Mouse (Mus musculus): Measurements from ENCODE around the gene Defb36.
A peak's percentile ranks its signal among the peaks of the same experiment; 100 is the strongest.

Gene Defb36

DNA sequence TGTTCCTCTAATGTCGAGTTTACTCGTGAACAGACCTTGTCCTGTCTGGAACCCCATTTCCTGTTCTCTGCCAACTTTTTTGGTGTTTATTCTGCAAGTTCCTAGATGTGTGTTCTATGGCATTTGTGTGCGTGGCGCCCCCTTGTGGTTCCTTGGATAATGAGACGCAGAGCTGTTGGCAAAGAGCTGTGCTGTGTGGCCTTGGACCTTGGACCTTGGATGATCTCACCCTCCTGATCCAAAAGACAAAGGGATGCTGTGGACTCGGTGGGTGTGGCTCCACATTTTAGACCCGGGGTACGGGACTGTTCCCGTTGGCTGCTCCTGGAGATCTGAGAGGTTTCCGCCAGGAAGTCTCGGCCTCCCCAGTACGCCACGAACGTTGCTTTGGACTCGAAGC is at the start of gene Defb36:
Gene Defb36 (plus strand): TSS at position 271 of the 400 bp plus-strand sequence.
- DNase-seq (ENCODE audit: low spot score): peak; percentile 11

DNA sequence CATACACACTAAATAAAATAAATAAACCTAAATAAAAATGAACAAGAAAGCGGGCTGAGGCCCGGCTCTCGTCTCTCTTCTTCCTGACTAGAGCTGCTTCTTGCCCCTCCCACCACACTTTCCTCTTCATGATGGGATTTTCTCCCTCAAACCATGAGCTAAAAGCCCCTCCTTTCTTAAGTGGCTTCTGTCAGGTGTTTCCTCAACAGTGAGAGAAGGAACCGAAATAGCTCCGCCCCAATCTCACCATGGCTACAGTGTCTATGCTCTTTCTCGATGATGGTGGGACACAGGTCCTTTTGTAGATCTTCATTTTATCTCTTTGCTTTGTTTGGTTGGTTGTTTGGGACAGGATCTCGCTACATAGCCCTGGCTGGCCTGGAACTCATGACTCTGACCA is 47.5 kb upstream of the Defb36 start:
- no peak for DNase-seq (ENCODE audit: low spot score)

DNA sequence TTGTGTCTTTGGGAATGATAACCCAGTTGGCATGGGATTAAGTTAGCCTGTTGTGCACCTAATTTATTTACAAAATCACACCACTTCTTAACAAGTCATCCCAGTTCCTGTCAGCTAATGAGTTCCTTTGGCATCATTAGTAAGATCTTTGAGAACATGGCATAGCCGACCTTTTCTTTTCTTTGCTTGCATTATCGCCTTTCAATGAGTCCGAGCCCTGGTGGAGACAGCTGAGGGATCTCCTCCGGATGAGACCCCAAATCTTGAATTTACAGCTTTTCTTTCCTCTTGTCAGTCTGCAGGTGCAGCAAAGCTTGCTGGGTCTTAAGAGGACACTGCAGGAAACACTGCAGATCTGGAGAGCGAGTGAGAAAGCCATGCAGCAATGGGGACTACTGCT is 35.1 kb upstream of the Defb36 start, which contains the start of gene Gm17416:
Gene Gm17416 (plus strand): TSS at position 301 of the 400 bp plus-strand sequence.
- no peak for DNase-seq (ENCODE audit: low spot score)

DNA sequence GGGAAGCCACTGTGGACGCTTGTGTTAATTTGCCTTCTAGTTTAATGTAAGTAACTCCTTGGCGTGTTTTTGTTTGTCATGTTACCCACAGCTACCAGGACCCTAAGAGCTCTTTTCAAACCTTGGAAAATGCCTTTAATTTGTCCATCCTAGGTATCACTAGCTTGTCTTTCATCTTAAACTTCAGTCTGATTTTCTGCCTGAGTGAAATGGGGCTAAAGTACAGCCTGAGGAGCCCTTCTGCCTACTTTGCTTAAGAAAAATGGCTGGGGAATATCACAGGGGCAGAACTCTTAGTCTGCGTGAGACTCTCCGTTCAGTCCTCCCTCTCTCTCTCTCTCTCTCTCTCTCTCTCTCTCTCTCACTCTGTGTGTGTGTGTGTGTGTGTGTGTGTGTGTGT is 34.2 kb upstream of the Defb36 start:
- no peak for DNase-seq (ENCODE audit: low spot score)

DNA sequence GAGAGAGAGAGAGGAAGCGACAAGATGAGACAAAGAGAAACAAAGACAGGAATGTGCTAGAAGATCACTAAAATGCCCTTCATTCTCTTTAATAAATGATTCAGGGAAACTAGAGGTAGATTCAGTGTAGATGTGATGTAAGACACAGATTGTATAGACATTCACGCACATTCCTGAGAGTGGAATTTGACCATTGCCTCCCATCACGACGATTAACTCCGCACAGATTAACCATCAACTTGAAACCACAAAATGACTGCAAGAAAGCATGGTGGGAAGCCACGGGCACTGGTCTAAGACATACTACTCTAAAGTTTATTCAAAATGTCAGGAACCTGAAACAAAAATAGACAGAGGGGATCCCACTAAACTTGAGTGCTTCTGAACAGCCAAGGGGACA is 33.8 kb upstream of the Defb36 start:
- no peak for DNase-seq (ENCODE audit: low spot score)

DNA sequence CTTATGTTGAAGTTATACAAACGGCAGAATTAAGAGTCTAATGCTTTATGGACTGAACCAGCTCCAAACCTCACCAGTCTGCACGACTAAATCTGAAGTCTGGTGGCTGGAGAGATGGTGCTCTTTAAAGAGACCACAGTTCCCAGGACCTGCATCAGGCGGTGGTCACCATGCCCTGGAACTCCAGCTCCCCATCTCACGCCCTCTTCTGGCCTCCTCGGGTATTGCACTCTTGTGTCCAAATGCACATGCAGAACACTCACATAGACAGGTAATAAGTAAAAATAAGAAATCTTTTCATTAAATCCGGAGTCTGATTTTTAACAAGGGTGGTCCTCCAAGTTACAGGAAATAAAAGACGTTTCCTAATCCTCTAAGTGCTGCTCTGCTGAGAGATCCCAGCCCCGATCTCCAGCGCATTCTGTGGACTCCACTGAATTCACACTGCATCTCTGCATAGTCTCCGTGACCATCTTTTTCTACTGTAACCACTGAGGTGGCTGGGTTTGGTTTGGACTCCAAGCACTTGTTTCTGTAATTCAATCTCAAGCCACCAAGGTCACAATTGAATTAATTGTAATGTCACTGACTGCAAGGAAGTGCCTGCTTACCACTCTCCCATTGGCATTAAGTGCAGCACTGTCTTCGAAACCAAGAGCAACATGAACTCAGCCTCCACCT is 31.9 kb upstream of the Defb36 start, which contains the start of gene Defb21:
Gene Defb21 (plus strand): TSS at position 631 of the 681 bp plus-strand sequence.
- no peak for DNase-seq (ENCODE audit: low spot score)

DNA sequence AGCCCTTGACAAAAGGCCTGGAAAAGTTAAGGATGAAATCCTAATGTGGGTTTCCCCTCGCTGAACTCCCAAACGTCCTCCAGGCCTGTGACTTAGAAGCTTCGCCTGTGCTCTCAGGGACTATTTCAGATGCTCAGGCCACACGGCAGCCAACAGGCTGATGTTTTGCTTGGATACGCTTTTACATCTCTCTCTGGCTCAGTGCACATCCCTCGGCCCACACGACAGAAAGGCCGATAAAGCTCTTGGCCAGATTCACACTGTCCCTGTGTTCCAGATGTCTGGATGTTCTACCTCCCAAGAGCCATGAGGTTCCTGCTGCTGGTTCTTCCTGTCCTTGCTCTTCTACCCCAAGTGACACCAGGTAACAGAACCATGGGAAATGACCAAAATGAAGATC is 30.6 kb upstream of the Defb36 start:
- no peak for DNase-seq (ENCODE audit: low spot score)

DNA sequence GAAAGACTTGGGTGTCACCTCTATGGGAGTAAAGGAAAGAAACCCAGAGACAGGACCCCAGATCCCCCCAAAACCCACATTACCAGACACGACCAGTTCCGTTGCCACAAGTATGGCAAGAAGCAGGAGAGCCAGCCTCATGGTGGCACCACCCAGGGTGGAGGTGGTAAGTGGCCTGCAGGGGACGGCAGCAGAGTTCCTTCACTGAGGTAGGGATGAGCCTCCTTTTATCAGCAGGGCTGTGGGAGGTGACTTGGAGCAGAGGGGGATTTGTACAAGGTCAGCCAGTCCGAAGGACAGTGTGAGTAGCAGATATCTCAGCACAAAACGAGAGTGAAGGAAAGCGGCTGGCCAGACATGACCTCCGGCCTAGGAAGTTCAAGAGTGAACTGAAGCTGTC is 24.0 kb upstream of the Defb36 start, which contains the start of gene Defb19:
Gene Defb19 (minus strand): TSS at position 206 of the 400 bp plus-strand sequence.
- DNase-seq (ENCODE audit: low spot score): no peak

DNA sequence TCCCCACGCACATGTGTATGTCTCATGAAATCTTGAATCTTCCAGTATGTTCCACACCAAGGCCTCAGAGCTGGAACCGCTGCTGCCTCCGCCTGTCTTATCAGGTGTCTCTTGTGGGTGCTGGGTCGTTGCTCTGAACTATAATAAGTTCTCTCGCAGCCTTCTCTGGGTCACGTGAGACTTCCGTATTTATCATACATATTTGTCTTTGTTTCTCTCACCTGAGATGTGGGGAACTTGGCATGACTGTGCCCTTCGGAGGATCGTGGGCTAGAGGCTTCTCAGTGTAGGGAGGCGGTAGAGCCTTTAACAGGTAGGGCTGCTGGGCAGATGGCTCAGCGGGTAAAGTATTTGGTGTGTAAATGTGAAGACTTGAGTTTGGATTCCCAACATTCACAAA is 23.5 kb upstream of the Defb36 start:
- no peak for DNase-seq (ENCODE audit: low spot score)

DNA sequence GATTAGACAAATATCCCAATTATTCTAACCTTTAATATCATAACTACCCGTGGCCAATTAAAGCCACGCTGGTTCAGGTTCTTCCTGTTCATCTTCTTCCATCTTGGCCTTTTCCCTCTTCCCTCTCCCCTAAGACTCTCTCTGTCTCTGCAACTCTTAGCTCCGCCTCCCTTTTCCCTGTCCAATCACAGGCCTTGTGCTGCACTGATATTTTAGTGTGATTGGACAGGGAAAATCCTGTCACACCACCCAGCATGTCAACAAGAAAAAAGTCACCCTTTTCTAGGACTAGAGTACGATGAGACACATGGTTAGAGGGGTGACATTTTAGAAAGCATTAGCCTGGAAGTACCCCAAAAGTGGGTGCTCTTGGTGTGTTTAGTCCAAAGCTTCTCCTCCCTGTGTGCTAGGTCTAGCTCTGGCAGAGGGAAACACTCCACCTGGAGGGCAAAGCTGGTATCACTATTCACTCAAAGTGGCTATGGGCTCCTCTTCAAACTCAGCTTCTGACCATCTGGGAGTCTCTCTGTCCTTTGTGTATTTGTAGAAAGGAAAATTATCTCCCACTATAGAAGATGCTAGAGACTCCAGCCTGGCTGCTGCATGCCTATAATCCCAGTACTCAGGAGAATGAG is 17.1 kb upstream of the Defb36 start:
- DNase-seq (ENCODE audit: low spot score): no peak

DNA sequence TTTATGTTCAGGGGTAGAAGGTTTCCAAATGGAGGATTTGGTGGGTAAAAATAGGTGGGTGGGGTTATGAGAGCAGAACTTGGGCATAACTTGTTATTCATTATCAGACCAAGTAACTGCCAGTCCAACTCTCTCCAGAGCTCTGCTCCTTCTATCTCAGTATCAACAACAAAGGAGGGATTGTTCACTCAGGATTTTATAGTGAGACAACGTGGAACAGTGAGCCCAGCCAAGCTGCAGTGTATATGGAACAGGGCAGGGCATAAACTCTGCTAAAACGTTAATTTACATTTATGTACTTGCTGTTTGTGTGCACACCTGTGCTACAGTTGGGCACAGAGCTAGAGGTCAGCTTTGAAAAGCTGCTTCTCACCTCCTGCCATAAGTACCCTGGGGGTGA is 15.7 kb upstream of the Defb36 start:
- DNase-seq (ENCODE audit: low spot score): no peak

DNA sequence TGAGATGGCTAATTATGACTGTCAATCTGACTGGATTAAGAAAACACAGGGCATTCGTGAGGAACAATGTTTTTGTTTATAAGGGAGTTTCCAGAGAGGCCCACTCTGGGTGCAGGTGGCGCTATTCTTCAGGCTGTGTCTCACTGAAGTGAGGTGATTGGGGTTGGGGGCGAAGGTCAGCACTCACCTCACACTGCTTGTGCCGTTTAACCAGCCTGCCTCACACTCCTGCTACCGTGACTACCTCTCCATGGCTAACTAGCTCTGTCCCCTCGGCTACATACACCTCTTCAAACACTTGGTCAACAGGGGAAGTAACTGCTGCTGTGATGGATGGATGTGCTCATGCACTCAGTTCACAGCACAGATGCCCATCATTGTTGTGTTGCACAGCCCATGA is 15.1 kb upstream of the Defb36 start:
- DNase-seq (ENCODE audit: low spot score): no peak

DNA sequence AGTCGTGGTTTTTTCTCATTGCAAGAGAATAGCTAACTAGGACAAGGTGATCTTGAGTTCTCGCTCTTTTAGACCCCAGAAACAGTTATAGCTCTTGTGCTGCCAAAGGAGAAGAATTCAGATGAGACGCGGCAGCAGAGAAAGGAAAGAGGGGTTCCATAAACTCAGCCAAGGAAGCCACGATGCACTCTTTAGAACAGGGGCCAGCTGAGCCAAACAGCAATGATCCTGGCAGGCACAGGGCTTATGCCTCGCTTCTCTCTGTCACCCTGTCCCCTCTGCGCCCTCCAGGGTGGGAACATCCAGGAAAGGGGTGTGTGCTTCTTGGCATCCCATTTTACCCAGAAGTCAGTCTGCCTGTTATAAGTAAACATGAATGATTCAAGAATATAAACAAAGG is 4.8 kb upstream of the Defb36 start, which contains the start of gene Defb45:
Gene Defb45 (minus strand): TSS at position 101 of the 400 bp plus-strand sequence.
- DNase-seq (ENCODE audit: low spot score): no peak

DNA sequence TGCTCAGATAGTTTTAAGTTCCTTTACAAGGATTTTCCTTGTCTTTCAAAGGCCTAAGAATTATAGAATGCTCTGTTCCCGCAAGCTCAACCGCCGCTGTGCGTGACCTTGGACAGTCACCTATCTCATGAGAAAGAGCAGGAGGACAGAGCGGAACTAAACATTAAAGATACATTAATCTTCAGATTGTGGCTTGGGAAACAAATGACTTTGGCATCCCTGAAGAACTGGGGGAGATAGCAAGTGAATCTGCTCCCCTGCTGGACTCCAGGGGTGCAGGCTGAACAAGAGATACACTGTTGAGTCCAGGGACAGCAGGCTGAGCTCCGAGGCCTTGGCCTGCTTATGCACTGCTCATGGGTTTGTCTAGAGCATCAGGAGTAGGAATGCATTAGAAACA is 4.1 kb upstream of the Defb36 start:
- no peak for DNase-seq (ENCODE audit: low spot score)

DNA sequence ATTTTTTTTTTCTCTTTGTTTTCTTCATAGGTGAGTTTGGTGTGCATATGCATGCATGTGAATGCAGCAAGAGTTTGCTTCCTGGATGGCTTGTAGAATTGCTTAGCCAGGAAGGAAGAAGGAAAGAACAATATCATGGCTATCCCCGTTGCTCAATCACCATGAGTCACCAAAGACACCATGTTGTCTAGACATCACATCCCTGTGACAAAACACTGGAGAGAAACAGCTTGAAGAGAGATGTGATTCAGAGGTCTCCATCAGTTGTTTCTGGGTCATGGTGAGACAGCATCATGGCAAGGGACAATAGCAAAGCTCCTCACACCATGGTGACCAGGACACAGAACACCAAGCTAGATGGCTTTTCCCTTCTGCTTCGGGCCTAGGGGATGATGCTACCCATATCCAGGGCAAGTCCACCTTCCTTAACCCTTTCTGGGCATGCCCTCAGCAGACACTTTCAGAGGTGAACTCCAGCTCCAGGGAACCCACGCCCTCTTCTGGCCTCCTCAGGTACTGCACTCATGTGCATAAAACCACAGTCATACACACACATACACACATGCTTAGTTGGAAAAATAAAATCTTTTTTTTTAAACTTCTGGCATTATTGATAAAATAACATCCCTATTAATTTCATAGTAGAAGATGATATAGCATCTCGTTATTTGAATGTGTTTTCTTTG is 2.7 kb upstream of the Defb36 start:
- DNase-seq (ENCODE audit: low spot score): no peak

DNA sequence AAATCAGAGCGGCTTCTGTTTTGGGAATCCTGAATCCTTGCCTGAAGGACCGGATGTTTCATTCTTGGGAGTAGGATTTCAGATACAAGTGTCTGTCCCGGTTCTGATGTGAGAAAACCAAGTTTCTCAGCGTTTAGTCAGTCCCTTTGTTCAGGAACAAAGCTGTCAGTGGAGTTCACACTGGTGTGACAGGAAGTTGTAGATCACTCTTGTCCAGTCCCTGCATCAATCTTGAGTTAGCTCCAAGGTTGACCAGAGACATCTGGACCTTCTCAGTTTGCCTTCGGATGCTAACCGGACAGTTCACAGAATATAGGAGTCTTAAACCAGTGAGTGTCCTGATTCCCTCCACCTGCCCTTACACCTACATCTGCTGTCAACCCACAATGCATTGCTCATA is 3.6 kb downstream of the Defb36 start:
- DNase-seq (ENCODE audit: low spot score): no peak

DNA sequence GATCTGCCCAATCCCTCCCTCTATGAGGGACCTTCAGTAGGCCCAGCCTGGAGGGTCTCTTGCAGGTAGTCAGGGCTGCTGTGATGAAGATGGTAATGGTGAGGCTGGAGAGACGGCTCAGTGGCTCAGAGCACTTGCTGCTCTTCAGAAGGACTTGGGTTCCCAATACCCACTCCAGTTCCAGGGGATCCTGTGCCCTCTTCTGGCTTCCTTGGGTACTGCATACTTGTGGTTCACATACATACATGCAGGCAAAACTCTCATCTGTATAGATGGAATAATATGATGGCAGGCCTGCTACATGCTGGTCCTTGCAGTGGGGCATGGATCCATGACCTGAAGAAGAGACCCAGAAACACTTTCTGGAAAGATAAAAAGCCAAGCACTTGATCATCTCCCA is 4.6 kb downstream of the Defb36 start:
- no peak for DNase-seq (ENCODE audit: low spot score)

DNA sequence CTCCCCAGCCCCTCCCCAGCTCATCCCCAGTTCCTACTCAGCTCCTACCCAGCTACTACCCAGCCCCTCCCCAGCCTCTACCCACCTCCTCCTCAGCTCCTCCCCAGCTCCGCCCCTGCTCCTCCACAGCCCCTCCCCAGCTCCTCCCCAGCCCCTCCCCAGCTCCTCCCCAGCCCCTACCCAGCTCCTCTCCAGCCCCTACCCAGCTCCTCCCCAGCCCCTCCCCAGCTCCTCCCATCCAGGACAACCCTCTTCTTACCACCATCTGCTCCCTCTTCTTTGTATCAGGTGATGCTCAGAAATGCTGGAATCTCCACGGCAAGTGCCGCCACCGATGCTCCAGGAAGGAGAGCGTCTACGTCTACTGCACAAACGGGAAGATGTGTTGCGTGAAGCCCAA is 8.1 kb downstream of the Defb36 start:
- DNase-seq (ENCODE audit: low spot score): no peak

DNA sequence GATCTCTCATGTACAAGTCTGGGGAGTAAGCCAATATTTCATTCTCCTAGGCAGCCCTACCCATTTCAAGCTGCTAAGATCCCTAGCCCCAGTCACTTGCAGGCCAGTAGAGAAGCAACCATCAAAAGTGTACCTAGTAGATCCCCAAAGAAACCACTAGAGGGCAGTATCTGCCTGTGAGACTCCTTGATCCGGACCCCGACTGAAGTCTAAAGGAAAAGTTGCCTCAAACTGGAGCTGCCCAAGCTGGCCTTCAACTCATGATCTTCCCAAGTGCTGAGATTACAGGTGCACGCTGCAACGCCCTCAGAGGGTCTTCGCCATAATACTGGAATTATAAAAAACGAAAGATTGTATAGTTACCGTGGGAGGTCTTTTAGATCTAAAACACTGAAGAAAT is 11.4 kb downstream of the Defb36 start:
- peak; percentile 56 for DNase-seq (ENCODE audit: low spot score)

DNA sequence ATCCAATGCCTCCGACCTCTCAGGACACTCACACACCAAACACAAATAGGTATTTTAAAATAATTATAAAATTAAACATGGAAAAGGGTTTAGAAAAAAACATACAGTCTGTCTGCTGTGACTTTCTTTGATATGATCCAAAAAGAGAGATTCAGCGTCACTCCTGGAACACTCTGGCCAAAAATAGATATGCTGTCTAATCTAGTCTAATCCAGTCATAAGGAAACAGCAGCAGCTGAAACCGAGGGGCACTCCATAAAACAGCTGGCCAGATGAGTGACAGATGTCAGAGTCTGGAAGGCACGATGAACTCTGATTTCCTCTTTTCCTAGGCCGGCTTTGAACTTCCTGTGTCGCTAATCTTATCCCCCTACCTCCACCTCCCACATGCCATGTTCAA is 12.3 kb downstream of the Defb36 start:
- DNase-seq (ENCODE audit: low spot score): no peak

DNA sequence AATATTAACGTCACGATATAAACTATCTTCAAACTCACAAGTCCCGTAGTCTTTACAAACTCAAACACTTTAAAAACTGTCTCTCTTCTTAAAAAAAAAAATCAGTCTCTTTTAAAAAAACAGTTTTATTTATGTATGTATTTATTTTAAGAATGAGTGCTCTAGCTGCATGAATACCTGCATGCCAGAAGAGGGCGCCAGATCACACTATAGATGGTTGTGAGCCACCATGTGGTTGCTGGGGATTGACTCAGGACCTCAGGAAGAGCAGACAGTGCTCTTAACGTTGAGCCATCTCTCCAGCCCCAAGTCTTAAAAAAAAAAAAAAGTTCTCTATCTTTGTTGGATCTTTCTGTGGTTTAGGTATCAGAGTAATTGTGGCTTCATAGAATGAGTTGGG is 13.2 kb downstream of the Defb36 start:
- DNase-seq (ENCODE audit: low spot score): peak; percentile 20

DNA sequence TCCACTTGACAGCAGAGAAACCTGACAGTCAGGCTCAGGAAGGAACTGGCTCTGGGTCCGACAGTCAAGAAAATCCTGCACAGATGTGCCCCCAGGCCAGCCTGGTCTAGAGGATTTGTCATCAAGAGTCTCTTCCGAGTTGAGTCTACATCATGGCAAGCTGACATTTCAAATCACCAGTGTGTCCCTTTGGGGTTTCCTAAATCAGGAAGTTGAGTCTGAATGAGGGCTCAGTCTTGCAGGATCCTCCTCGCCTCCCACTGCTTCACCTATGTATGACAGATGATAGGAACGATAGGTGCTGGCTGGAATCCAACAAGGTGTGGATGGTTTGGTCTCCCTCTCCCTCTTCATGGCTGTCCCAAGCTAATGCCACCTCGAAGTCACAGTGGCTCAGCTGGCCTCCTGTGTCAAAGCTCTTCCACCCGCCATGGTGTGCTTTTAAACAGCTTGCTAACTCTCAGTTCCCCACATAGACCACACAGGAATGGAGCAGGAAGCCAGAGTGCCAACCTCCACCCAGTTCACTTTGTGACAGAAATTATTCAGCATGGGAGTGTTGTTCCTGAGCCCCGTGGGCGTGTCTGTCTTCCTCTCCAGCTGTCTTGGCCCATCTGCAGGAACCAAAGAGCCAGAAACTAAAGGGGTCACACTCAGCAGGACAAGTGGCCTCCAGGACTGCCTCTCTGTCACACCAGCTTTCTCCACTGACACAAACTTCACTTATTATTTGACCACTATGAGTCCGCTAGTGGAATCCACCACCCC is 16.4 kb downstream of the Defb36 start:
- DNase-seq (ENCODE audit: low spot score): no peak

Data from c-Kit-positive CD71-positive TER-119-positive erythroid progenitor cells, embryonic 14.5 days (primary cell).